Mouse (Mus musculus): Measurements from ENCODE around the gene Map4k1. TPM values are rescaled to one million over a fixed set of nuclear protein-coding genes. Genes with fewer than 3 reads are reported as not detected.
A peak's percentile ranks its signal among the peaks of the same experiment; 100 is the strongest.

Gene Map4k1
- polyA plus RNA-seq, 1 experiment = 17.0 TPM

GRCm38 (mm10) chr7:29029690-29030656 is 48.1 kb downstream of the Map4k1 start:
- Histone ChIP-seq H3K4me3 (replicated peaks; ENCODE audit: extremely low read depth, low read depth, low read length) (no peak overlapping the region), H3K4me1 (ENCODE audit: control insufficient read depth, insufficient read depth, low read length) (no peaks in the 10 kb centered on the region)
- TF ChIP-seq CTCF (IDR thresholded peaks at IDR 0.05; ENCODE audit: insufficient read depth, low read length) = no peak
- TF ChIP-seq POLR2A (IDR thresholded peaks at IDR 0.05; ENCODE audit: borderline replicate concordance, extremely low read depth, low read depth, low read length) = no peak
- 85% methylated on average over 14 of the region's 14 CpGs for WGBS
- DNase-seq = no peak

- TF ChIP-seq POLR2A (IDR thresholded peaks at IDR 0.05; ENCODE audit: borderline replicate concordance, extremely low read depth, low read depth, low read length) = no peak
- no peak for TF ChIP-seq CTCF (IDR thresholded peaks at IDR 0.05; ENCODE audit: insufficient read depth, low read length)
- WGBS = 48% methylated on average over 10 of the region's 10 CpGs
- no peak for DNase-seq
- H3K4me1 ChIP-seq (ENCODE audit: control insufficient read depth, insufficient read depth, low read length) = no peaks in the 10 kb centered on the region
- H3K4me3 ChIP-seq (replicated peaks; ENCODE audit: extremely low read depth, low read depth, low read length) = no peak overlapping the region
Measured at GRCm38 (mm10) chr7:29031641-29032040, 49.8 kb downstream of the Map4k1 start.

- 77% methylated on average over 5 of the region's 5 CpGs for WGBS
- DNase-seq = no peak
- Histone ChIP-seq H3K4me3 (replicated peaks; ENCODE audit: extremely low read depth, low read depth, low read length) (no peak overlapping the region), H3K4me1 (ENCODE audit: control insufficient read depth, insufficient read depth, low read length) (no peaks in the 10 kb centered on the region)
- no peak for TF ChIP-seq CTCF (IDR thresholded peaks at IDR 0.05; ENCODE audit: insufficient read depth, low read length)
- TF ChIP-seq POLR2A (IDR thresholded peaks at IDR 0.05; ENCODE audit: borderline replicate concordance, extremely low read depth, low read depth, low read length) = no peak
Measured at GRCm38 (mm10) chr7:29032685-29033084, 50.8 kb downstream of the Map4k1 start.

DNA sequence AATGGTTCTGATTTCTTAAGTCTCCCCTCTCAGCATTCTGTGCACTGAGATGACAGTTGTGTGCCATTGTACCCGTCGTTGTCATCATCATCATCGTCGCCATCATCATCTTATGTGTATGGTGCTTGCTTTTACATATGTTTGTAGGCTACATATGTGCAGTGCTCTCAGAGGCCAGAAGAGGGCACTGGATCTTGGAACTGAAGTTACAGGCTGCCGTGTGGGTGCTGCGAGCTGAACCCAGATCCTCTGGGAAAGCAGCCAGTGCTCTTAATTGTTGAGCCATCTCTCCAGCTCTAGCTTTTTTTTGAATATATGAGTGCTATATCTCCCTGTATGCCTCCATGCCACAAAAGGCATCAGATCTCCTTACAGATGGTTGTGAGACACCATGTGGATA is 55.4 kb downstream of the Map4k1 start:
- WGBS = 76% methylated on average over 6 of the region's 6 CpGs
- 0 out of 2 replicates have a peak, but pooled peaks have one; percentile 9 for TF ChIP-seq CTCF (IDR thresholded peaks at IDR 0.05; ENCODE audit: insufficient read depth, low read length)
- TF ChIP-seq POLR2A (IDR thresholded peaks at IDR 0.05; ENCODE audit: borderline replicate concordance, extremely low read depth, low read depth, low read length) = no peak
- Histone ChIP-seq H3K4me3 (replicated peaks; ENCODE audit: extremely low read depth, low read depth, low read length) (no peak overlapping the region), H3K4me1 (ENCODE audit: control insufficient read depth, insufficient read depth, low read length) (0 out of 2 replicates have a peak, but pooled peaks cover 2% of the 10 kb centered on the region)
- DNase-seq = no peak

DNA sequence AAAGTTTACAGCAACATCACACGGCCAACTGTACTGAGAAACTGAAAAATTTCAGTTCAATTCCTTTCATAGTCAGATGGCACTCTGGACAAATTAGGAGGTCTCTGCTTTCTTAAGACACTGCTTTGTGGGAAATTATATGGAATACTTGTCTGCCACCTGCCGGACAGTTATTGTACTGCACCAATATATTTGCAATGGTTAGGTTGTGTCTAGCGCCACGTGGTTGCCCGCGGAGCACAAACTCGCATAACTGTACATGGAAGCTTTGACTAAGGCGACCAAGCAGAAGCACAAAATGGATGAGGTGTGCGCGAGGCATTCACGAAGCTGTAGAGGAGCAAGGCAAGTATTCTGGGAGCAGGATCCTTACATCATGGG is 57.7 kb downstream of the Map4k1 start:
- peak; percentile 61 for TF ChIP-seq CTCF (IDR thresholded peaks at IDR 0.05; ENCODE audit: insufficient read depth, low read length)
- TF ChIP-seq POLR2A (IDR thresholded peaks at IDR 0.05; ENCODE audit: borderline replicate concordance, extremely low read depth, low read depth, low read length) = no peak
- WGBS = under 1% methylated on average over 11 of the region's 11 CpGs
- no peak overlapping the region for H3K4me3 ChIP-seq (replicated peaks; ENCODE audit: extremely low read depth, low read depth, low read length)
- H3K4me1 ChIP-seq (ENCODE audit: control insufficient read depth, insufficient read depth, low read length) = 0 out of 2 replicates have a peak, but pooled peaks cover 2% of the 10 kb centered on the region
- DNase-seq = peak; percentile 84

DNA sequence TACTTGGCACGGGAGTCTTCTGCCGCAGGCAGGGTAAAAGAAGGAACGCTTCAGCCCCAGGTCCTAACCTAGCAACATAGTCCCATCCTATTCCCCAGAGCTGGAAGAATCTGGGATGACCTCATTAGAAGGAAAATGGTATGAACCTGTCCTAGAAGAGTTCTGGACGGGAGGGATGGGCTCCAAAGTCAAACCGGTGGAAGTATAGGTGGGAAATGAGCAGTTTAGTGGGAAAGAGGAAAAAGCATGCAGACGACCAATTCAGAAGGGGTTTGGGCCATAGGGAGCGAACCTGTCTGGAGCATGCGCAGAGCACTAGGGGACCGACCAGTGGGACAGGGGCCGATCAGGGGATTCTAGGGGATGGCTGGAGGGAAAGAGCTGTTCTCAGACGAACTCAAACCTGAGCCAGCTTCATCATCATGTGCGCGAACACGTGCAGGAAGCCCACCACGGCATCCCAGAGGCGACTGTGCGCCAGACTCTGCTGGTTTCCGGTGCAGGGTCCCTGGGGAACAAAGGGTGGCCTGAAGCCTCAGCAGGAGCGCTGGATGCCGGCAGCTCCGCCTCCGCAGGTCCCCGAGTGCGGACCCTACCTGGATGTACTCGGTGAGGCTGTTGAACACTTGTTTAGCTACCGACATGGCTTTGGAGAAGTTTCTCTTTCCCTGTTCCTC is 58.3 kb downstream of the Map4k1 start:
- no peak for DNase-seq
- Histone ChIP-seq H3K4me3 (replicated peaks; ENCODE audit: extremely low read depth, low read depth, low read length) (no peak overlapping the region), H3K4me1 (ENCODE audit: control insufficient read depth, insufficient read depth, low read length) (0 out of 2 replicates have a peak, but pooled peaks cover 2% of the 10 kb centered on the region)
- 3% methylated on average over 26 of the region's 26 CpGs for WGBS
- TF ChIP-seq POLR2A (IDR thresholded peaks at IDR 0.05; ENCODE audit: borderline replicate concordance, extremely low read depth, low read depth, low read length) = no peak
- no peak for TF ChIP-seq CTCF (IDR thresholded peaks at IDR 0.05; ENCODE audit: insufficient read depth, low read length)

DNA sequence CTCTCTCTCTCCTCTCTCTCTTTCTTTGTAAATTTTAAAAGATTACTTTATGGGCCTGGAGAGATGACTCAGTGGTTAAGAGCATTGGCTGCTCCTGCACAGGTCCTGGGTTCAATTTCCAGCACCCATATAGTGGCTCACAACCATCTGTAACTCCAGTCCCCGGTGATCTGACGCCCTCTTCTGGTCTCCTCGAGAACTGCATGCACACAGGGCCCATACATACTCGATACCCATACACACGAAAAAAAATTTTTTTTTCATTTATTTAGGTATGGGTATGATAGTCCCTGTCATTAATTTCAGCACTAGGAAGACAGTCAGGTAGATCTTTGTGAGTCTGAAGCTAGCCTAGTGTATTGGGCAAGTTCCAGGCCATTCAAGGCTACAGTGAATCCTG is 59.3 kb downstream of the Map4k1 start:
- H3K4me1 ChIP-seq (ENCODE audit: control insufficient read depth, insufficient read depth, low read length) = 0 out of 2 replicates have a peak, but pooled peaks cover 2% of the 10 kb centered on the region
- no peak for DNase-seq
- 79% methylated on average over 5 of the region's 5 CpGs for WGBS
- no peak overlapping the region for H3K4me3 ChIP-seq (replicated peaks; ENCODE audit: extremely low read depth, low read depth, low read length)
- TF ChIP-seq POLR2A (IDR thresholded peaks at IDR 0.05; ENCODE audit: borderline replicate concordance, extremely low read depth, low read depth, low read length) = no peak
- no peak for TF ChIP-seq CTCF (IDR thresholded peaks at IDR 0.05; ENCODE audit: insufficient read depth, low read length)

DNA sequence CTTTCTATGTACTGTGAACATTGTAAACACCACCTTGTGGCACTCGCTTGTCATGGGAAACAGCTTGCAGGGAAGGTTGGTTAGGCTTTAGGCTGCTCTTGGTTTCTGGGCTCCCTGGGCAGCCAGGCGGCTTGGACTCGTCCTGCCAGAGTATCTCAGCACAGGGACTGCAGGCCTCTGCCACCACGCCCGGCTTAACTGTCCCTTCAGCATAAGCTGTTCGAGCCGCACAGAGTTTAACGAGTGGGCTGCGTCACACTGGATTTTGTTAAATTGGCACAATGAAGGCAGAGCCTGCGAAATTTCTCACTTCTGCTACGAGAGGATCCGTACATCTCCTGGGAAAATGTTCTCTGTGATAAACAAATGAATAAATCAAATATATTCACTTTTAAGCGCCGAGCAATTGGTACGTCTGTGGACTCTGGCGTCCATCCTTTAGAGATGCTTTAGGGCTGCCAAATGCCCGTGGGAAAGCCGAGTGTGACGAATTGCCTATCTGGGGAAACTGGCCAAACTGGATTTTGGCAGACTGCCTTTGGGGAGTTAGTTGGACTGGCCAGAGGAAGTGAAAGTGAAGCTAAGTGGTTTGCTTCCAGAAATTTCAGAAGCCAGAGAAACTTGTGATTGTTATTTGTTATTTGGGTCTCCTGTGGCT is 61.3 kb downstream of the Map4k1 start:
- Histone ChIP-seq H3K4me1 (ENCODE audit: control insufficient read depth, insufficient read depth, low read length) (0 out of 2 replicates have a peak, but pooled peaks cover 2% of the 10 kb centered on the region), H3K4me3 (replicated peaks; ENCODE audit: extremely low read depth, low read depth, low read length) (no peak overlapping the region)
- TF ChIP-seq POLR2A (IDR thresholded peaks at IDR 0.05; ENCODE audit: borderline replicate concordance, extremely low read depth, low read depth, low read length) = no peak
- no peak for TF ChIP-seq CTCF (IDR thresholded peaks at IDR 0.05; ENCODE audit: insufficient read depth, low read length)
- DNase-seq = peak; percentile 34
- 30% methylated on average over 19 of the region's 19 CpGs for WGBS

DNA sequence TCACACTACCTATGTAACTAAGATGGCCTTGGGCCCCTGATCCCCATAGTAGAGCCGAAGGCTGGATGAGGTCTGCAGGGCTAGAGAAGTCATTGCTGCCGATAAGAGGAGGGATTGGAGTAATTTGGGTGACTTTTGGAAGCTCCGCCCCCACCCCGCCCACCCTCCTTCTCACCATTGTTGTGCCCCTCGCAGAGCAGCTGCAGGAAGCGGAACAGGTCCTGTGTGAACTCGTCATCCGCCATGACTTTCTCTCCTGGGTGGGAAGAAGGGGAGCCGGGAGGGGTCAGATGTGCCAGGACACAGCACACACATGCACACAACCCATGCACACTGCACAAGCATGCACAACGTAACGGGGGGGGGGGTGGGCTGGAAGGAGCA is 61.8 kb downstream of the Map4k1 start:
- 27% methylated on average over 11 of the region's 11 CpGs for WGBS
- 0 out of 2 replicates have a peak, but pooled peaks cover 2% of the 10 kb centered on the region for H3K4me1 ChIP-seq (ENCODE audit: control insufficient read depth, insufficient read depth, low read length)
- DNase-seq = no peak
- H3K4me3 ChIP-seq (replicated peaks; ENCODE audit: extremely low read depth, low read depth, low read length) = peak overlapping the region; percentile 32
- TF ChIP-seq CTCF (IDR thresholded peaks at IDR 0.05; ENCODE audit: insufficient read depth, low read length) (no peak), POLR2A (IDR thresholded peaks at IDR 0.05; ENCODE audit: borderline replicate concordance, extremely low read depth, low read depth, low read length) (no peak)
